Mouse (Mus musculus): ENCODE measurements around the gene Hmgcll1. TPM values are rescaled to one million over a fixed set of nuclear protein-coding genes. Genes with fewer than 3 reads are reported as not detected.

Gene Hmgcll1
- polyA plus RNA-seq (2015; fragmentation: Nextera tagmentation; extraction: Ambion mirVana): 0.87 and 0.92 TPM in 2 replicates

- H3K9ac ChIP-seq (ENCODE audit: low read depth, low read length): peak within 1 kb of the TSS; percentile 13; the same call in 1 of the 2 replicates
- peak; percentile 33; the same call in 1 of the 2 replicates for ATAC-seq
- H3K27me3 ChIP-seq (replicated peaks; ENCODE audit: control insufficient read depth, insufficient read depth, low read length): no peaks in the 10 kb centered on the region; the same call in 1 of the 2 replicates
- no peak within 1 kb of the TSS for H3K27ac ChIP-seq (ENCODE audit: low read depth, low read length)
- no peak for TF ChIP-seq CTCF (IDR thresholded peaks at IDR 0.05; ENCODE audit: low read depth)
- 12% methylated on average over 40 of the region's 40 CpGs for WGBS
- no peaks in the 10 kb centered on the region for H3K4me1 ChIP-seq (replicated peaks; ENCODE audit: control insufficient read depth, insufficient read depth, low read length)
- H3K36me3 ChIP-seq (ENCODE audit: control insufficient read depth, insufficient read depth): no peaks in the 10 kb centered on the region
- H3K4me3 ChIP-seq (ENCODE audit: low read depth, low read length): peak within 1 kb of the TSS; percentile 40
- H3K4me2 ChIP-seq (replicated peaks; ENCODE audit: low read depth): peak within 1 kb of the TSS; percentile 78
- H3K9me3 ChIP-seq (ENCODE audit: control insufficient read depth): no peaks in the 10 kb centered on the region
Observed at GRCm38 (mm10) chr9:76014631-76015531, at the start of gene Hmgcll1. Hmgcll1 (plus strand) TSS chr9:76014855.

- no peaks in the 10 kb centered on the region for H3K9me3 ChIP-seq (ENCODE audit: control insufficient read depth)
- TF ChIP-seq CTCF (IDR thresholded peaks at IDR 0.05; ENCODE audit: low read depth): no peak
- H3K27me3 ChIP-seq (replicated peaks; ENCODE audit: control insufficient read depth, insufficient read depth, low read length): no peaks in the 10 kb centered on the region
- H3K4me2 ChIP-seq (replicated peaks; ENCODE audit: low read depth): no peak overlapping the region
- no peaks in the 10 kb centered on the region for H3K4me1 ChIP-seq (replicated peaks; ENCODE audit: control insufficient read depth, insufficient read depth, low read length)
- ATAC-seq: no peak
- 26% methylated on average over 1 of the region's 1 CpGs for WGBS
- H3K4me3 ChIP-seq (ENCODE audit: low read depth, low read length): no peak overlapping the region
- H3K27ac ChIP-seq (ENCODE audit: low read depth, low read length): no peak overlapping the region
- H3K36me3 ChIP-seq (ENCODE audit: control insufficient read depth, insufficient read depth): no peaks in the 10 kb centered on the region
- no peak overlapping the region for H3K9ac ChIP-seq (ENCODE audit: low read depth, low read length)
Observed at GRCm38 (mm10) chr9:75980097-75980496, 34.6 kb upstream of the Hmgcll1 start.

- TF ChIP-seq CTCF (IDR thresholded peaks at IDR 0.05; ENCODE audit: low read depth): no peak
- Histone ChIP-seq H3K9me3 (ENCODE audit: control insufficient read depth) (no peaks in the 10 kb centered on the region), H3K4me3 (ENCODE audit: low read depth, low read length) (no peak overlapping the region), H3K27ac (ENCODE audit: low read depth, low read length) (no peak overlapping the region), H3K27me3 (replicated peaks; ENCODE audit: control insufficient read depth, insufficient read depth, low read length) (no peaks in the 10 kb centered on the region), H3K4me1 (replicated peaks; ENCODE audit: control insufficient read depth, insufficient read depth, low read length) (no peaks in the 10 kb centered on the region), H3K4me2 (replicated peaks; ENCODE audit: low read depth) (no peak overlapping the region), H3K9ac (ENCODE audit: low read depth, low read length) (no peak overlapping the region), H3K36me3 (ENCODE audit: control insufficient read depth, insufficient read depth) (no peaks in the 10 kb centered on the region)
- 59% methylated on average over 1 of the region's 1 CpGs for WGBS
- no peak for ATAC-seq
Observed at GRCm38 (mm10) chr9:75981139-75981538, 33.5 kb upstream of the Hmgcll1 start.

GRCm38 (mm10) chr9:75989491-75989890, 25.2 kb upstream of the Hmgcll1 start:
- no peak overlapping the region for H3K4me2 ChIP-seq (replicated peaks; ENCODE audit: low read depth)
- H3K4me3 ChIP-seq (ENCODE audit: low read depth, low read length): no peak overlapping the region
- no peak for ATAC-seq
- H3K36me3 ChIP-seq (ENCODE audit: control insufficient read depth, insufficient read depth): no peaks in the 10 kb centered on the region
- TF ChIP-seq CTCF (IDR thresholded peaks at IDR 0.05; ENCODE audit: low read depth): no peak
- no peaks in the 10 kb centered on the region for H3K9me3 ChIP-seq (ENCODE audit: control insufficient read depth)
- no peaks in the 10 kb centered on the region for H3K4me1 ChIP-seq (replicated peaks; ENCODE audit: control insufficient read depth, insufficient read depth, low read length)
- H3K27ac ChIP-seq (ENCODE audit: low read depth, low read length): no peak overlapping the region
- no peak overlapping the region for H3K9ac ChIP-seq (ENCODE audit: low read depth, low read length)
- 68% methylated on average over 4 of the region's 4 CpGs for WGBS
- H3K27me3 ChIP-seq (replicated peaks; ENCODE audit: control insufficient read depth, insufficient read depth, low read length): no peaks in the 10 kb centered on the region

GRCm38 (mm10) chr9:75998791-75999350, 15.8 kb upstream of the Hmgcll1 start:
- no peak for ATAC-seq
- TF ChIP-seq CTCF (IDR thresholded peaks at IDR 0.05; ENCODE audit: low read depth): no peak
- H3K36me3 ChIP-seq (ENCODE audit: control insufficient read depth, insufficient read depth): no peaks in the 10 kb centered on the region
- no peak overlapping the region for H3K4me3 ChIP-seq (ENCODE audit: low read depth, low read length)
- no peaks in the 10 kb centered on the region for H3K9me3 ChIP-seq (ENCODE audit: control insufficient read depth)
- WGBS: 55% methylated on average over 2 of the region's 2 CpGs
- no peak overlapping the region for H3K27ac ChIP-seq (ENCODE audit: low read depth, low read length)
- H3K4me1 ChIP-seq (replicated peaks; ENCODE audit: control insufficient read depth, insufficient read depth, low read length): 0 out of 2 replicates have a peak, but pooled peaks cover 3% of the 10 kb centered on the region
- H3K27me3 ChIP-seq (replicated peaks; ENCODE audit: control insufficient read depth, insufficient read depth, low read length): no peaks in the 10 kb centered on the region
- no peak overlapping the region for H3K4me2 ChIP-seq (replicated peaks; ENCODE audit: low read depth)
- no peak overlapping the region for H3K9ac ChIP-seq (ENCODE audit: low read depth, low read length)

All from intestine, postnatal 0 days (tissue).